Mouse (Mus musculus): Measurements from ENCODE around the gene Rere.

The Rere gene

GRCm38 (mm10) chr4:150281018-150281761 is at the start of gene Rere:
Gene Rere (plus strand): TSS chr4:150281646.
- peak; percentile 99 for DNase-seq

DNA sequence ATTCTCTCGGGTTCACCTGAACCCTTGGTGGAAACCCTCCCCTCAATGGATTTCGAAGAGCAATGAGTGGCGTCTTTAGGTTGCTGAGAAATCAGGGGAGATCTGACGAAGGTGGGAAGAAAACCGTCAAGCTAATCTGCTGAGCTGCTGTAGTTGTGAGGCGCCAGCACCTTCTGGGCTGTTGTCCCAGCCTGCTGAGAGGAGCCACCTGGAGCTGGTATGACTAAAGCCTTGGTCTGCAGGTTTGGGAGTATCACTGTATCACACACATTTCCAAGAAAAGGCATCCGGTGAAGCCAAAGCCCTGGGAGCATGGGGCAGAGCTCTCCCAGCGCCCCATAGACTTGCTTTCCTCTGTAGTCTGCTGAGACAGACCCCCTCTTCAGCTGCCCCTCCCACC is 49.6 kb upstream of the Rere start:
- DNase-seq, result peak; percentile 69 to 71

- no peak for DNase-seq
Observed at GRCm38 (mm10) chr4:150234599-150235327, 46.7 kb upstream of the Rere start.

DNA sequence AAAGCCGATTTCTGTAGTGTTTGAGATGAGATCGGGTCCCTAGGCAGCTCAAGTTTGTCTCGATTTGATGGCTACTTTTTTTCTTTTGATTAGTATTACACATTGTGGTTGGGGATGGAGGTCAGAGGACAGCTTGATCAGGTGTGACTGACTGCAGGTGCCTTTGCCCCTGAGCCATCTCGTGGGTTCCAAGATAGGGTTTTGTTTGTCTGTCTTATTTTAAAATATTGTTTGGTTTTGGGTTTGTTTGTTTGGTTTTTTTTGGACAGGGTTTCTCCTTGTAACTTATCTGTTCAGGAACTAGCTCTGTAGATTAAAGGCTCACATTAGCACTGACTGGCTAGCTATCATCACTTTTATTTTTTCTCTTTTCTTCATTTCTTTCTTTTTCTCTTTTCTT is 45.9 kb upstream of the Rere start:
- no peak for DNase-seq

DNA sequence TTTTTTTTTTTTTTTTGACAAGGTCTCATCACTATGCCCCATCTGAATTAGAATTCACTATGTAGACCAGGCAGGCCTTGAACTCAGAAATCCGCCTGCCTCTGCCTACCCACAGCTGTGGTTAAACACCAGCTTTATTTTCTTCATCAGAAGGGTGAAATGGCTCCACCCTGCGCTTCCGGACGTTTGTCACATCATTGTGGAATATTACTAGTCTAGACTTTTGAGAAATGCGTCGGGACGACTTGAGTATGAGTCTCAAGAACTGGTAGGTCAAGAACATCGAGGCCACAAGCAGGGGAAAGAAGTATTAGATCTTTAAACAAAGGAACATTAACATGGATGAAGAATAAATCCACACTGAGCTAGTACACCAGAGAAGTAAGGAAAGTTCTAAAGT is 45.4 kb upstream of the Rere start:
- no peak for DNase-seq

DNA sequence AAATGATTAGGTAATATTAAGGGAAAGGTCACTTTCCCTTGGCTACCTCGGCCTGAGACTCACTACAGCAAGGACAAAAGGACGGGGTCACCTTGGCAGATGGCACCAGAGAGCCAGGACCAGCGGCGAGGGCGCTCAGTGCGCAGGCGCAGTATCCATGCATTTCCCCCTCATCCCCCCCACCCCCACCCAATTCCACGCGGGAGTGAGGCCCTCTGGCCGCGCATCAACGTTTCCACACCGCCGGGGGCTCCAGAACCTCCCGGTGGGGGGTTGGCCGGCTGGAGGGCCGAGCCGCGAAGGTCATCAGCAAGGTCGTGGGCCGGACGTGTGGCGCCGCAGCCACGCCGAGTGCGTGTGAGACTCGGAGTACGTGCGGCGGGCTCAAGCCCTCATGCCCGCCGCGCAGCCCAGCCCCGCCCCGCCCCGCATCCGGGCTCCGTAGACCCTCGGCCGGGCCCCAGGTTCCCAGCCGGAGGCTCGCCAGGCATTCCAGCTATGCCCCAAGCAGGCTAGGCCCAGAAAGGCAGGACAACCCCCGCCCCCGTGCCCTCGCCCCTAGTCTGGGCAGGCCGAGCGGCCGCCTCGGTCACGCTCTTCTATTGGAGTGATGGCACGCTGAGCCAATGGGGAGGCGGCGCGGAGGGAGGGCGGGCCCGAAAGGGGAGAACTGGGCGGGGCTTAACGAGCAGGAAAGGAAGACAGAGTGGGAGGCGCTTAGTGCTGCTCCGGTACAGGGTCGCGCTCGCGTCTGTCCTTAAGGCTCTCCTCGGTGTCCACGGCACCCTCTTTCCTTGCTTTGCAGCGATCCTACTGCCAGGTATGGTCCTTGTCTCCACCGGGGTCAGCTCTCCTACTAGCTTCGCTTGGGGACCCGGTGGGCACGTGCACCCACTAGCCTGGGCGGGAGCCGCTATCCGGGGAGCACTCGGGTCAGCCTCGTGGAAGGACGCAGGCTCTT is 44.6 kb upstream of the Rere start, which contains the start of gene Eno1:
Gene Eno1 (plus strand): TSS at position 201 of the 961 bp plus-strand sequence.
- peak; percentile 97 to 99 for DNase-seq

GRCm38 (mm10) chr4:150237636-150238361 is 43.6 kb upstream of the Rere start:
- peak in 1 of 2 experiments; percentile 34 for DNase-seq

DNA sequence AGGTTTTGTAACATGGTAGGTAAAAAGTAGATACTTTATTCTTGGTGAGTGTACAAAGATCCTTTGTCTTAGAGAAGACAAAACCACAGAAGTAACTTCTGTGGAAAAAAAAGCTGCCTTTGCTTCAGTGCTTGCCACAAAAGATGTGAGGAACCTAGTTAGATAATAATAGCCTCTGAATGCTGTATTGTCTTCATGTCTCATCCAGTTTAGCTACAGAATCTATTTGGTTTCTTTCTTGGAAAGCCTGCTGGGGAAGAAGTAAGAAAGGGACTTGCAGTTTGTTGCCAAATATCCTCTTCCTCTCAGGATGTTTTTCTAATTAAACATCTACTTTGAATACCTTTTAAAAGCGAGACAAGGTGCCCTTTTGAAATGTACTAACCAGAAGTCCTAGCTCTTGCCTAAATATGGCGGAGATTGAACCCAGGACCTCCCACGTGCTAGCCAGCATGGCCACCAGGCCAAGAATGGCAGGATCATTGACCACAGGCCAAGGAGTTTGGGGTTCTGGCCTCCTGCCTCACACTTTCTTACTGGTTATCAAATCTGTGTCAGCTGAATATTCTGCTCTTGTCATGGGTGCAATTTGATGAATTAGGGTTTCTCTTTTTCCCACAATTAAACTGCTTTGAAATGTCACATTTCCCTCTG is 42.9 kb upstream of the Rere start:
- DNase-seq, result no peak

GRCm38 (mm10) chr4:150239087-150239480 is 42.4 kb upstream of the Rere start:
- no peak for DNase-seq

GRCm38 (mm10) chr4:150239503-150239902 is 41.9 kb upstream of the Rere start:
- no peak for DNase-seq

GRCm38 (mm10) chr4:150239951-150240368 is 41.5 kb upstream of the Rere start:
- DNase-seq, result peak; percentile 67 to 89

DNA sequence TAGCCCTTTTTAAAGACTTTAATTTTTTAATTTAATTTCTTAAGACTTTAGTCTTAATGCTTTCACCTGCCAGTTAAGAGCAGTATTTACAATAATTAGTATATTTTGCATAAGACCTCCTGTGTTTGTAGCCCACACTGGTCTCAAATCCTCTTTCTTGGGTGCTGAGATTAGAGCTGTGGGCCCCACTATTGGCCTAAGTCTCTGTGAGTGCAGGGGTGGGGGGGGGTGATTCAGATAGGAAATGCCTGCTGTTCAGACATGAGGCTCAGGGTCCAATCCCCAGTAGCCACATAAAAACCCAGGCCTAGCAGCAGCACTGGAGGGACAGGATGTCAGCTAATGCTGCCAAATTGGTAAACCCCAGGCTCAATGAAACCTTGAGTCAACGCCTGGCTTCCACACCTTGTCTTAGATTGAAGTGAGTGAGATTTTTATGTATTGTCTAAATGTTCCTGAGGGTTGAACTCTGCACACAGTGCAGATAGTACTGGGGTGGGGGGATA is 41.0 kb upstream of the Rere start:
- no peak for DNase-seq

- DNase-seq, result no peak
Observed at GRCm38 (mm10) chr4:150241708-150242107, 39.7 kb upstream of the Rere start.

- DNase-seq, result no peak
Observed at GRCm38 (mm10) chr4:150242745-150243144, 38.7 kb upstream of the Rere start.

- DNase-seq, result no peak
Observed at GRCm38 (mm10) chr4:150245876-150246275, 35.6 kb upstream of the Rere start.

GRCm38 (mm10) chr4:150248009-150248408 is 33.4 kb upstream of the Rere start:
- peak; percentile 79 to 85 for DNase-seq

DNA sequence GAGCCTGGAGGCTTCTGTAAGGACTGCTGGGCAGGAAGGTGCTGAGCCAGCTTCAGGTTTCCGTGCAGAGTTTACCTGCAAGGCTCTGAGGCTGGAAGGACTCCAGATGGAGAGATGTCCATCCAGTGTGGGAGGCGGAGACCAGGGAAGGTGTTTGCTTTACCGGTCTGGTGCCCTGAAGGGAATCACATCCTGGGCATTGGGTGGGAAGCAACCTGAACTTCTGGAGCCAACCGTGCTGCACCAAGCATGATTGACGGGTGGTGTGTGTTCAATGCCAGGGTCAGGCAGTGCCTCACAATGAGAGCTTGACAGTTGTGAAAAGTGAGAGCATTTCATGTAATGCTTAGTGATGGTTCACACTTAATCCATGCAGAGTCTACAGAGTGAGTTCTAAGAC is 32.5 kb upstream of the Rere start:
- DNase-seq, result no peak

DNA sequence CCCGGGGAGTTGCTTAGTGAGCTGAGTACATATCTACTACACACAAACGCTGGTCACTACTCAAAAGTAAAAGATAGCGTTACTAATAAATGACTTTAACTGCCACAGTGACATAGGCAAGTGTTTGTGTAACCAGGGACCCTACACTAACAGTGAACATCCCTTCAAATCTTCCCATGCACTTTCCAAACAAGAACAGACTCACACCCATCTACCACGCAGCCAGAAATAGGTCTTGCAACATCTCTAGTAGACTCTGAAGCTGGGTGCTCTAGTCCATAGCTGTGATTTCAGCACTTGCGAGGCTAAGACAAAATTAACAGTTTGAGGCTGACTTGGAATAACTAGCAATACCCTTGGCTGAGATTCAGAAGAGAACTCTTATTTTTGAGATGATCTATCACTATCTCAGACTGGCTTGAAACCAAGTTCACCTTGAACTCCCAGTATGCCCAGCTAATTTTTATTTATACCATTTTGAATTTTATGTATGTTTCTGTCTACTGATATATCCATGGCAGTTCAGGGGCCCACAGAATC is 31.6 kb upstream of the Rere start:
- DNase-seq, result no peak

- DNase-seq, result peak; percentile 64 to 70
Observed at GRCm38 (mm10) chr4:150250549-150251422, 30.7 kb upstream of the Rere start.

DNA sequence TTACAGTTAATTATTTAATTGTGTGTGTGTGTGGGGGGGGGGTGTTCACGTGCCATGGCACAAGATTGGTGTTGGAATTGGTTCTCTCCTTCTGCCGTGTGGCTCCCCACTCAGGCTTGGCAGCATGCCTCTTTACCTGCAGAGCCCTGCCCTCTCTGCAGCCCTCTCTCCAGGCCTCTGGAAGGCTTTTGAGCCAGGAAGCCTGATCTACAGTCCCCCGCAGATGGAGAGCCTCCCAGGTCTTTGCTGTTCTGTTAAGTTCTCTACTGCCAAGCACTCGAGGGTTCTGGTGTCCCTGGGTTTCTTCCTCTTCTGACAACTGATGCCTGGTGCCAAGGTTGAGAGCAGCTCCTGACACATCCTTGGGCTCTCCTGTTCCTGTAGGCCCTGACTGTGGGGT is 27.0 kb upstream of the Rere start:
- peak; percentile 78 to 82 for DNase-seq
